Mouse (Mus musculus): Measurements from ENCODE around the gene Eps8l3.

- TF ChIP-seq CTCF (IDR thresholded peaks at IDR 0.05; ENCODE audit: extremely low read depth, insufficient read depth, insufficient read length, insufficient replicate concordance) (no peak), POLR2A (IDR thresholded peaks at IDR 0.05; ENCODE audit: low read depth, low read length) (no peak)
Observed at GRCm38 (mm10) chr3:107877747-107878736, 1.0 kb downstream of the Eps8l3 start.

Measured in spleen, adult 2 months (tissue).